In the genomic region with DNA sequence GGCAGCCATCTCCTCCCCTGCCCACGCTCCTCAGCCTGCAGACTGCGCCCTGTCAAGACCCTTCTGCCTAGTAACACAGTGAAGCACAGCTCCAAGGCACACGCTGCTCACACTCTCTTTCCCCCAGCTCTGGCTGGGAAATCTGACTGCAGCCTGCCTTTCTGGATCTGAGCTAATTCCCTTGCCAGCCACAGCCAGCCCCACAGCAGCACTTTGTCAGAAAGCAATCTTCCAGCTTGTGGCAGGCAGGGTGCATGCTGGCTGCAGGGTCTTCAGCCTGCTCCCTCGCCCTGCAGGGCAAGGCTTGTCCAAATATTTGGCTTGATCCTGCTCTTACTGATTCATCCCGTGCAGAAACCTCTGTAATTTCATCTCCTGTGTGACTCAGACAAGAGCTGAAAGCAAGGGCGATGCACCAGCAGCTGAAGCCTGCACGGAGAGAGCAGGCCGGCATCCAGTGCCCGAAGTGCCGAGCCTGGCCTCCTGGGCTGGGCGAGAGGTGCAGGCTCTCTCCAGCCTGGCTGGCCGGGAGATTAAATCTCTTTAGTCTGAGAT, we compare ENCODE assay signal across 7 mouse cellular contexts.
DNase-seq lines count a peak whose midpoint lies in the region; ATAC-seq and TF ChIP-seq lines count a peak whose summit lies in the region.

No protein-coding gene starts in this region.

- DNase-seq in thymus, postnatal 14 days = peak; percentile 36
- DNase-seq in thymus, adult 18-20 months = no peak
- peak; percentile 19 to 27 for DNase-seq in cerebellum, postnatal 36 days
- DNase-seq in frontal cortex, postnatal 36 days (ENCODE audit: low spot score in 2 of 2) = peak; percentile 69 to 71
- peak; percentile 67 to 68 for DNase-seq in left cerebral cortex, postnatal 25 days (ENCODE audit: low spot score in 2 of 2)
- peak; percentile 23 for DNase-seq in retina, embryonic 14.5 days (ENCODE audit: low spot score)
- DNase-seq in liver, postnatal 0 days = no peak

- no peak for ATAC-seq in liver, postnatal 0 days

- no peak overlapping the region for H3K4me2 ChIP-seq in liver, postnatal 0 days (ENCODE audit: low read depth, low read length)

- H3K27me3 ChIP-seq in liver, postnatal 0 days (ENCODE audit: insufficient read depth, low read length) = no peaks in the 10 kb centered on the region

- TF ChIP-seq EP300 in liver, postnatal 0 days (IDR thresholded peaks at IDR 0.05; ENCODE audit: low read depth) = no peak

- intact Hi-C loops in left cerebral cortex, postnatal 25 days (cut with DNase I) = no loop called here

- no peak for TF ChIP-seq CTCF in liver, postnatal 0 days (IDR thresholded peaks at IDR 0.05; ENCODE audit: low read depth)

- peaks cover 30% of the 10 kb centered on the region for H3K4me1 ChIP-seq in liver, postnatal 0 days (ENCODE audit: insufficient read depth)

- no peak overlapping the region for H3K27ac ChIP-seq in liver, postnatal 0 days (ENCODE audit: low read depth)

- H3K9ac ChIP-seq in liver, postnatal 0 days (replicated peaks) = no peak overlapping the region

- H3K4me3 ChIP-seq in liver, postnatal 0 days (ENCODE audit: low read depth, low read length) = no peak overlapping the region

- WGBS in liver, postnatal 0 days (ENCODE audit: insufficient replicate concordance) = 47% methylated on average over 12 of the region's 12 CpGs

- H3K36me3 ChIP-seq in liver, postnatal 0 days (replicated peaks; ENCODE audit: insufficient read depth, low read length) = no peaks in the 10 kb centered on the region

- no peaks in the 10 kb centered on the region for H3K9me3 ChIP-seq in liver, postnatal 0 days (ENCODE audit: low read length)

Comparison
In these comparisons a context has a peak if more than half of its experiments do, and no peak if none do; other contexts are left out.
1. DNase-seq: peak in thymus, postnatal 14 days (single experiment), cerebellum, postnatal 36 days (2 of 2), frontal cortex, postnatal 36 days (2 of 2), left cerebral cortex, postnatal 25 days (2 of 2) and retina, embryonic 14.5 days (single experiment); none in thymus, adult 18-20 months (0 of 2) and liver, postnatal 0 days (single experiment).